Mouse (Mus musculus) Muller cell, postnatal 12 days (primary cell): ENCODE measurements at regions not wholly inside any gene's neighbourhood (a gene's known extent, or its start where the extent isn't known, plus 50 kb on each side); places are given as distances from the start of the nearest gene placed in this dataset.

ENCODE experiments used
- DNase-seq: peaks from one replicate; pipeline ENCODE4 v3.0.0-alpha.2; 2015; ENCODE audit errors: inconsistent ontology term

DNA sequence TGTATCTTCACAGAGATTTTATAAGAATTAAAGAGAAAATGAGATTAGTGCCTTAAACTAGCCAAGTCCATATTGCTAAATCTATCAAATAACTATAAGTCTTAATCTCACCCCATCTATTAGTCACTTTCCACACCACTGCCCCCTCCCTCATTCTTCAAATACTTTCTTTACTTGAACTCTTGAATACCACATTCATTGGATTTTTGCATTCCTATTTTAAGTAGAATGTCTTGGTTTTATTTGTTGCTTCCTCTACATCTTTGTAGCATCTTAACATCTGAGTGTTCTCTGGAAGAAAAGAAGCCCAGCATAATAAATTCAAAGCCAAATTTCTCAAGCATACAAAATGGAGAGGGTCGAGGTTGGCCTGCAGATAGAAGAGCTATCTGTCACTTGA lies 200.9 kb upstream of the Thbs1 start:
- peak; percentile 46 for DNase-seq

DNA sequence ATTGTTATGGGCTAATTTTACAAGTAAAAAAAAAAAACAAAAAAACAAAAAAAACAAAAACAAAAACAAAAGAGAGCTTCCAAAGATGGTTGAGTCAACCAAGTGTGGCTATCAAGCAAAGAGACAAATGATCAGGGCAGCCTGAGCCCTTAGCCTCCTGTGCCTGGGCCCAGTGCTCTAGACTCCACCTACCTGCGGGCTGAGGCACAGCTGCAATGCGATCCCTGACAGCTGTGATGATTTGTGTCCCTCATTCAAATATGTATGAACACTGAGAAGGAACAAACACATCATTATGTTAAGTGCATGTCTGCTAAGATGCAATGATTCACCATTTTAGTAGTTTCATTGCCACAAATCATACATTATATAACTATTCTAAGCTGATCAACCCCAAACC lies 199.0 kb upstream of the Thbs1 start:
- no peak for DNase-seq

DNA sequence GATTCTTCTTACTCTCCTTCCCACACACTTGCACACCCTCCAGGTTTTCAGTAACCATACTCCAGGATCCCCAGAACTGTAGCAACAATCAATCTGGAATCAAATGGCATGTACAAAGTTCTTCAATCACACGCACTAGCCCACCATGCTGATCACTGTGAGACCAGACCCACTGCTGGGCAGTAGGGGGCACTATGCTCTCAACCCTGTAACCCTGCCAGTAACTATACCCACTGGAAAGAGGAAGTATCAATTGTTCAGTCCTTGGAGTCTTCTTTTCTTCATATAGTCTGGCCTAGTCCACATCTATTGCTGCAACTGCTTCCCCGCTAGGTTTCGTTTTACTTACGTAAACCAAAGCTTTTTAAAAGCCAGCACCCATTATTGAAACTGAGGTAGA lies 197.8 kb upstream of the Thbs1 start:
- DNase-seq, result no peak

DNA sequence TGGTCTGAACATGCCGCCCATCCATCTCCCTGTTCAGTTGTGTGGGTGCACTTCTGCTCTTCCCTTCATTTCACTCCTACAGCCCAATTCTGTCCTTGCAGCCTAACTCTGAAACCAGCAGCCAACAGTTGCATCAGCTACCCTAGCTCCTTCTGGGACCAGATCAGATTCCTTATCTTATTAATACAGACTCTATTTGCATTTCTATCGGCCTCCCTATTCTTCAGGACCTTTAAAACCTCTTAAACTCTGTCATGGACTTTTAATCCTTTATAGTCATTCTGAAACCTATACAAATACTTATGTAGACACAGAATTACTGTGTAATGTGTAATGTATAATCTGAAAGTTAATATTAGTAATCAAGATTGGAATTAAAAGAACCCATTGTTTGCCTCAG lies 195.9 kb upstream of the Thbs1 start:
- no peak for DNase-seq

DNA sequence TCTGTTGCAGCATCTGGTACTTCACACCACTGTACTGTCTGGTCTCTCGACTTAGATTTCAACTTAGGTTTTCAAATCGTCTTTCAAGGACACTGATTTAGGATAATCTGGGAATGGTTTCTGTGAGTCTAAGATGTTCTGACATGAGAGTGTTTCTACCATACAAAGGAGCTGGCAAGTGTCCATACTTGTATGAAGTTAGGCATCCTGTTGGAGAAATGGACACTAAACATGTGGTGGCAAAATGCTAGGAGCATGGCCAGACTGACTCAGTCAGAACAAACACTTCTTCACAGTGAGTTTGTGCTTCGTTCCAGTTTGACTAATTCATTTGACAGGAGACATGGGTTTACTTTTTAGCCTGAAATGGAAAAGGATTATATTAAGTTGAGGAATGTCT lies 194.5 kb upstream of the Thbs1 start:
- peak; percentile 45 for DNase-seq

DNA sequence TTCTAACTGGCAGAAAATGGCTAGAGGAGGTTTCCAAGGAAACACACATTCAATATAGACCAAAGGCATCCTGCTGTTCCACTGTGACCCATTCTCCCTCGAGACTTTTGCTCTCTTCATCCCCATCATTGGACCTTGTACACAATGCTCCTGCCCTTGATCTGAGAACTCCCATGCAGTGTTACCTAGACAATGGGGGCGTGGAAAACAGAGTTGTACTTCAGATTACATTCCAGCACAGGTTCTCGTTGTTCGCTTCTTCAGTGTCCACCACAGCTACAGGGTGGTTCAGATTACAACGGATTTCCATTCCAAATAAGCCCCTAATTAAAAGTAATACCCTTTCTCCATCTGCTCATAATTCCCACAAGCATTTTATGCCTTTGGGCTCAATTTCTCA lies 186.8 kb upstream of the Thbs1 start:
- DNase-seq, result no peak

DNA sequence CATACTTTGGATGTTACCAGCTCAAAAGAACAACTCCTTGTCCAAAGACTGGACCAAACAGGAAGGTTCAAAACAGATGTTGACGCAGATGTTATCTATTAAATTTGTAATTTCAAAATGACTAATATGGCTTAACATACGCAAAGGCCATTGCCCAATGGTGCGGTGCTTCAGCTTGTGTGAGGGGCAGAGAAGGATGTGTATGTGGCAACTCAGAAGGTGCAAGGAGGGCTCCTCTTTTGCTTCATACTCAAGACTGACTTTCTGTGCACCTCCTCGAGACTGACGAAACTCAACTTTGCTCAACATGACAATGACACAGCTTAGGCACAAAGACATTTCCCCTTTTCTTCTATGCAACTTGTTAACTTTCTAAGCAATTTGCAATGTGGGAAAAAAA lies 186.3 kb upstream of the Thbs1 start:
- DNase-seq, result no peak

DNA sequence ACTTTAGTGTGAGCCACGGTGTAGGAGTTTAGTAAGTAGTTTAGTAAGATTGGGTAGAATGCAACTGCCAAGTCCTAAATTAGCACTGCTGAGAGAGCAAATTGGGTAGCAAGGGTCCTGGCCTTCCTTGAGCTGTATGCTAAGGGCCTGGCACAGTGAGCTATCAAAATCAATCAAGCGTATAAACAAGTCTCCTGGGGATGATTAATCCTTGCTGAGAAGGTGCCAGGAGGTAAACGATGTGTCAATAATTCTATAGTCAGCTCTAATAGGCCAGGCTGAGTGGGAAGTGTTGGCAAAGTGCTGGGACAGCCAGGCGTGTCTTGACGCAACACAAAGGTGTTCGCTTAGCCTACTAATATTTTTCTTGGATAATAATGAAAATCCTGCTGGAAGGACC lies 183.6 kb upstream of the Thbs1 start:
- DNase-seq, result peak; percentile 62

DNA sequence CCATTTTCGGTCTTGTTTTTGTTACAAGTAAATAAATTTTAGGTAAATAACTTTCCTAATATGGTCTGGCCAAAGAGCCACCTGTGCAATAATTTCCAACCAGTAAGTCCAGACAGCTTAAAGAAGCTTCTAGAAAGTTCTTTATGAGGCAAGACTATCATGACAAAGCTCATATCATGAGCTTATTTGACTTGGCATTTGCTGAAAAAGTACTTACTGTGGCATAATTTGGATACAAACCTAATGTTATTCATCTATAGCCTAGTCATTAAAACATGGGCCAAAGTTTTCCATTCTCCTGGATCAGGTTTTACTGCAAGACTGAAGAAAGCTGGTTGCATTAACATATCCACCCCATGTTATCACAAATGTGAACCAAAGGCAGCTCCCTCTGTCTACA lies 182.1 kb upstream of the Thbs1 start:
- DNase-seq, result no peak

DNA sequence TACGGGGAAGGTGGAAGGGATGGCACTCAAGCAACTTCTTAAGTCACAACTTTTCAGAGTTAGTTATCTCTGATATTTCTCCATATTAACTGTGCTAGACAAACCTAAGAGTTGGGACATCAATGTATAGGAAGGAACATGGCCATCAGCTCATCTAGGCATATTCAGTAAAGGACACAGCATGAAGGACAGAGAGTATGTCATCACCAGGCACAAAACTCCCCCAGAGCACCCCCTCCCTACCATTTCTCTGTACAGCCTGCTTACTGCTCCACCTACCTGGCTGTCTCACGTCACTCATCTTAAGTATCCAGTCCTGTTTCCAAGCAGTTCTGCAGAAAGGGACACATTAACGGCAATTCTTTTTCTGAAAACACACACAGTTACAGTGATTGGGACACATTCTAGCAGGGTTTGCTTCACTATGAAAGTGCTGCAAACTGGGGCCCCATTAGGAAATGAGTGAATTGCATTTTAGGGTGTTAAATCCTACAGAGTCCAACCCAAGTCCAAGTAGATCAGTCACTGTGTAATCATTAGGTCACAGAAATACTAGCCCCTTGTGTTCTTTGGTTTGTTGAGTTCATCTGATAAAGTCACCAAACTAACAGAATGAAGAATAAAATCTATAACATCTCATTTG lies 180.7 kb upstream of the Thbs1 start:
- no peak for DNase-seq

DNA sequence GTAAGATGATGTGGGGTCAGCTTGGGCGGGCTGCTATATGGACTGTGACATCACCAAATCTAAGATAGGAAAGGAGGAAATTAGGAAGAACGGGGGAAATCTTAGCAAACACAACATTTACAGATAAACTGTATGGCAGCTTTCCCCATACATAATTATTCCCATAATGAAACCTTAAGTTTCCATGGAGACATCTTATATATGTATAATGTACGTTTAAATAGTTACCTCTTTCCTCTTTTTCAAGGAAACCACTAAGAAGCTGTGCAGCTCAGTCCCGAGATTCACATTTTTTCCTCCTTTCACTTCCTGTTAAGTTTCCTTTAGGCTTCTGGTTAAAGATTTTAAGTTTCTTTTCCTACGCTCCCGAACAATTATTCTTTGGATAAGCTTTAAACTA lies 175.1 kb upstream of the Thbs1 start:
- no peak for DNase-seq

DNA sequence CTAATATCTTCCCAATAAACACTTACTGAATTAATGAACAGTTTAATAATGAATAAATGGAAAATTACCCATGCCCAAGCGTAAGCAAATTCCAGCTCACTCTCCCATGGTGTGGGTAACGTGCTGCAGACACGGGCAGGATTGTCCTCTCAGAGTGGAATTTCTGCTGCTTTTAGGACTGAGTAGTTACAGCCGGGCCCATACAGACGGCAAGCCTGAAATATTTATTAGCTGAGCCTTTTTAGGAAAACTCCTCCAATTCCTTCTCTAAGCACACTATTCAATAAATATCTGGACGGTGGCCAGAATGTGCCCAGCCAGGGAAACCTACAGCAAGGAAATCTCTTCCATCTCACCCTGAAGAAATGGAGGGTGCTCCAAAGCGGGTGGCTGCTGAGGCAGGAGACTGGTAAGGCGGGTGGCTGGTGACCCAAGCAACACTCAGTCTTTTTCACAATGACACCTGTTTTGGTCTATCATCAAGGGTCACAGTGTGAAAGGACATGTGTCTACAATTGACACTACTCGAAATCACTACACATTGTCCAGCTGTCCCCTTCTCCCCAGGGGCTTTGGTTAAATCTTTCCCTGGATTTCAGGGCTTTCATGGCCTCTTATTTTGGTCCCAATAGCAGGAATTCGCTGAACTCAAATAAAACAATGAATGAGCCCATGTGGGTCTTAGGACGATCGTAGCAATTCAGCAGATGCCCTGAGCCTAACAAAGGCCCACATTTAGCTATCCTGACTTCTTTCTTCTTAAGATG lies 173.2 kb upstream of the Thbs1 start:
- peak; percentile 9 for DNase-seq

DNA sequence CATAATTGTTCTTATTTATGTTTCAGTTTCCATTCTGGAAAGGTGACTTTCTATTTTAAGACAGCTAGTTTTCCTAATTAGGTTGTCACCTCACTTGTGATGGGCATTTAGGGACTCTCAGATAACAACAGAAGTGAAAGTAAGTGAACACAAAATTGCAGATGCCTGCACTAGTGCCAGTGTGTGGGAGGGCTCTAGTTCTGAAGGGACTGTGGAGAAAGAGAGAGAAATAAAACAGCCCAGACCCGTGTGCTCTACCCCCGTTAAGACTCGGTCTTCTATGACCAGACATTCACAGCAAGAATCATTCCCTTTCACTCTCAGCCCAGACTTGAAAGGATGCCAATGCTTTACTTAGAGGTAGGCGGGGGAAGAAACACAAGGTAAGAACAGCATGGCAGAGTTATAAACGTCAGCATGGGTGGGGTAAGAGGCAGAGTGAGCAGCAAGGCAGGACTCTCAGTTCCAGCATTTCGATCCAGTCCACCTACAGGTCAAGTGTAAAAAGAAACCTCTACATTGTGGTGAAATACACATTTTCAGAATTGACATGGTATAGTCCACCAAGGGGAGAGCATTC lies 170.1 kb upstream of the Thbs1 start:
- peak; percentile 25 for DNase-seq

DNA sequence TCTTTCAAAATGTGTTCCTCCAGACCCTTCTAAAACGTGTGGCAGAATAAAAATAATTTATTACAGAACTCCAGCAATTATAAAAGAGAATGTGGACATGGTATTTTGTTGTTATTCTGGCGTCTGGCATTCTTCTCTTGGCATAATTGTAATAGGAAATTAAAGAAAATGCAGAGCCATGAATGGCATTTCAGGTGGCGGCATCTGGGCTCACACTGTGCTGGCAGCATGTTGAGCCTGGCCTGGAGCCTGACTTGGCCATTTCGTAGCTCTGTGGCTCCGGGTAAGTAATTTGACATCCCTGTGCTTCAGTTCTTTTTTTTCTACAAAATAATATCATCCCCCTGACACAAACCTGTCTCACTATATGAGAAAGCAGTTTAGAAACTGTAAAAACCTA lies 168.0 kb upstream of the Thbs1 start:
- DNase-seq, result peak; percentile 73

DNA sequence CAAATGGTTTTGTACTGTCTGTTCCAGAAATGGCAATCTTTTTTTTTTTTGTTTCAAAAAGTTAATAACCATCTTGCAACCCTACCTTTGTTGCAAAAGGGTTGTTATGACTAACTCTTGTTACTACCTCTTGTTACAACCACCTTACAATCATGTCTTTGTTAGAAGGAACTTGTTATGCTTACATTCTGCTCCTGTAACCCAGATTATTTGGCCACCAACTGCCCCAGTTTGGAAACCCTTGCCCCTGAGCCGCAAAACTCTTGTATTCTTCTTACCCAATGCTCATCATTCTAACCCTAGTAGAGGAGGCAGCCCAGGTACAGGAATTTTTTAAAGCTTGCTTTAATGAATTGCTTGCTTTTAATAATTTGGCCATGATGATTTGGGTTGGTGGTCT lies 167.4 kb upstream of the Thbs1 start:
- DNase-seq, result no peak

DNA sequence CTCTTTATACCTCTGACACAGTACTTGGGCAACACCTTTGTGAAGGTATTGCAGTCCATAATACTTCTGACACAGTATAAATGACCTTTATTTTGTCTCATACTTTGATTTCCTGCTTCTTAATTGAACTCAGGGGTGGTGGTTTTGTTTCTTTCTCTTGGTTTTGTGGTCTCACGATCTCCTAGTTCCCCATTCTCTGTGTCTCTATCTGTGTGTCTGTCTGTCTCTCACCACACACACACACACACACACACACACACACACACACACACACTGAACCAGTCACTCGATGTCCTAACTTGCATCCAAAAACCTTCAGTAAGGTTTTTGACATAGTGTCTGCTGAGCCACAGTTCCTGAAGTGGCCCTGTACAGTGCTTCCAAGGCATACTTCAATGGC lies 166.7 kb upstream of the Thbs1 start:
- no peak for DNase-seq

DNA sequence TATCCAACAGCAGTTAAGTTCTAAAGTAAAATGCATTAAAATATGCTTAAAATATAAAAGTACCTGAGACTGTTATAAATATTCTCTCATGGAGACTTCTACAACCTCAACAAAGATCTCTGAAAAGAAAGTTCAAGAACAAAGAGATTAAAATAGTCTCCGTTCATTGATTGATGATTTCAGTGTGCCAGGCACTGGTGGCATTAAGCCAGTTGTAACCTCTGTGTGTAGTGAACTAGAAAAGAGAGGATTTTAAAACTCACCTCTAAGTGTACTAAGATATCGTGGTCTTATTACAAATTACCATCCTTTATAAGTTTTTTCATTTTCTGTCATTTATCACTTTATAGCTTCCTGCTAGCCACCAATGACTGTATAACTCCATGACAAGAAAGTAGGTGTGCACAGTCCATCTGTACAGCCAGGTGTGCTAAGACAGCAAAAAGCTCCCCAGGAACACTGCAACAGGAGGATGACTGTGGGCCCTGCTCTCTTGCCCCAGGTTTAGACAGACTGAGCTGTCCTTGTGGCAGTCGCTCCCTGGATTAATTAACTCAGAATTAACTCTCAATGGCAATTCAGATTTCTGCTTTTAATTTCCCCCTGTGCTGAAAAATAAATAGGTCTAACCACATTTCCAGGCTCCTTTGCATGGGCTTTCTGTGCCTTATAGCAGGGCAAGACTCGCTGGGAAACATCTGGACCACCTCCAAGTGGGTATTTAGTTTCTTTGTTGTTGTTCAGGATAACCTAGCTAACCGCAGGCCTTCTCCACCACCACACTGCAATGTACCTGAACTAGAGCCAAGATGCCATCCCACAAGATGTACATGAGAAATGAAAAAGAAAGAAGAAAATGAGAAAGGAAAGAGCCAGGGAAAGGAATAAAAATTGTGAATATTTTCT lies 161.0 kb upstream of the Thbs1 start:
- peak; percentile 61 for DNase-seq

DNA sequence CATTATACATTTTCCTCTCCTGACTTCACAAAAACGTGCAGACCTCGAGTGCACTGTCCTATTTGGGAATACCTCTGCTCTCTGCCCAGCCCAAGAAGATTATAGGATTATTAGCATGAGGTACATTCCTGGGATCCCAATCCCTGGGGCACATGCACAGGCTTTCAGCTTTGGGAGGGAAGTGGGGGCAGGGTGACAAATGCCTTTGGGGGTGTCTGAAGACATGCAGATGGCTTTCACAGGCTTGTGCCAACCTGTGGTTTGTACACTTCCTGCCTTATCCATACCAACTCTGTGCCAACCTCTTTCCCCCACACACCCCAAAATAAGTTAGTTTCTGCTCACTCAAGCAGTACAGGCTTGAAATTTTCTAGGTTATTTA lies 160.3 kb upstream of the Thbs1 start:
- peak; percentile 75 for DNase-seq

DNA sequence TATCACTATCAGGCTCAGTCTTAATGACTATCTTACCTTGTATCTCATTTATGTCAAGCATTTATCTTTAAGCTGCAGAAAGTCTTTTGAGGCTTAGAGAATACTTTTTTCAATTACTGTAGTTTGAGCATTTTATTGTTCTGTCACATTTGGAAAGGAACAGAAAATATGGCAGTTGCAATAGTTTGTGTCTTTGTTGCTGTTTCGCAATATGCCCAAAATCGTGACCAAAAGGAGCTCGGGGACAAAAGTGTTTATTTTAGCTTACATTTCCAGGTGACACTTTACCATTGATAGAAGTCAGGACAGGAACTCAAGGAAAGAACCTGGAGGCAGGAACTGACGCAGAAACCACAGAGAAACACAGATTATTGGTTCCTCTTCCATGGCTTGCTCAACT lies 152.9 kb upstream of the Thbs1 start:
- no peak for DNase-seq

DNA sequence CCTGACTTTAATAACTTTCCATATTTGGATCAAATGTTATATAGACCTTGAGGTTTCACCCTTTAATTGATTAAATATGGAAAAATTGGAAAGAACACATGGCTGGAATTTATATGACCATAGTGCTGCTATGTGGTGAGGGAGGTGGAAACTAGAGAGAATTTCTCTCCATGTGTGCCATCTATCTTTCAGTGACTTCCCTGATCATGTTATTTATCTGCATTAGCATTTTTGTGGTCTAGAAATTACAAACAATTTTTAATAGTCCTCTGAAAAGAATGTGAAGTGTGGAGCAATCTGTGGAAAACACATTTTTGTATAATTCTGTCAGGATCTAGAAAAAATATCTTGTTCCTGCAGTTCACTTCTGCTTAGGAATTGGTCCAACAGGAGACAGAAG lies 152.2 kb upstream of the Thbs1 start:
- DNase-seq, result peak; percentile 80

DNA sequence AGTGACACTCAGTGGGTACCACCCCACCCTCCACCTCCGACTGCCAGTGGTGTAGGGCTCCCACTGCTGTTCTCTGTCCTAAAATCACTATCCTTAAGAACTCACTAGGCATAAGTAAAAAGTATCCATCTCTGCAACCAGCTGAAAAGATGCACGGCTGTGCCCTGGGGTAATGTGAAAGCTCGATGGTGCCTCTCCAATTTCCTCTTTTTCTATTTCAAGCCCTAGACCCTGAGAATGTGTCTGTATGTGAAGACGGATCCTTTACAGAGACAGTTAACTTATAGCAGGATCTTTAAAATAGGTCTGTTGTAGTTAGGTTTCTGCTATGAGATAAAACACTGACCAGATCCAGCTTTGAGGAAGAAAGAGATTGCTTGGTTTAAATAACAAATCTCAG lies 149.1 kb upstream of the Thbs1 start:
- no peak for DNase-seq

DNA sequence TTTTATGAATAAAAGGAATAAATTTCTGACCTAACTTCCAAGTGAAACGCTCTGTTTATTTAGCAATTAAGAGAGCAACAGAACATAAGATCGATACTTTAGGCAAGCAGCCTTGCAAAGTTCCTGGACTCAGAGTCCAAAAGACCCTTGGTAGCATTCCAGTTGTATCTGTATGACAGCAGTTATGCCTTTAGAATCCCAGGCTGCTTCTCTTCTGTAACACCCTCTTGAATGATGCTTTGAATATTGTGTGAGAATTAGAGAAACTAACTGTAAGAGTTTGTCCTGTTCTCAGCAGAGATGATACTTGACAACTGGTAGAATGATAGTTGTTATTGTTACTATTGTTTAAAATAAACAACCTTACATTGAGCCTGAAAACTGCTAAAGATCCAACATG lies 148.2 kb upstream of the Thbs1 start:
- no peak for DNase-seq
